Mouse (Mus musculus): ENCODE measurements at regions not wholly inside any gene's neighbourhood (a gene's known extent, or its start where the extent isn't known, plus 50 kb on each side); places are given as distances from the start of the nearest gene placed in this dataset.
"Not testable (repeated sequence)": the region's sequence is repeated elsewhere in the genome, so short reads cannot be mapped to it uniquely, and the experiment has no call there.

DNA sequence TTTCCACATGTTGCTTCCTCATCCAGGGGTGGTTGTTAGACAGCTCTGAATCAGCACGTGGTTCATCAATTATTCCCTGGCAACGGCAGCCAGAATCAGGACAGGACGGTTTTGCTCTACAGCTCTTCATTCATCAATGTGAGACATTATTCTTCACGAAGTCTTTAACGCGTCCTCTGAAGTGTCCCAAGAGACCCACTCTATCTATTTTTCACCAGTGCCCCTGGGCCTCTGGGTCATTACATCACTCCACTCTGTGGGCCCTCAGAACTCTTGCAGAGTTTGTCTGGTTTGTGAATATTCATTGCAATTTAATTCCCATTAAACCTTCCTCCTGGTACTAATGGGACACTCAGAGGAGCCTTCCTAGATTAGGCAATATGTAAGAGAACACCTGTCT is 206.2 kb upstream of the Daam1 start:
- no peak for DNase-seq (ENCODE audit: low spot score)

GRCm38 (mm10) chr12:71625115-71625514 is 205.8 kb upstream of the Daam1 start:
- DNase-seq (ENCODE audit: low spot score) = no peak

DNA sequence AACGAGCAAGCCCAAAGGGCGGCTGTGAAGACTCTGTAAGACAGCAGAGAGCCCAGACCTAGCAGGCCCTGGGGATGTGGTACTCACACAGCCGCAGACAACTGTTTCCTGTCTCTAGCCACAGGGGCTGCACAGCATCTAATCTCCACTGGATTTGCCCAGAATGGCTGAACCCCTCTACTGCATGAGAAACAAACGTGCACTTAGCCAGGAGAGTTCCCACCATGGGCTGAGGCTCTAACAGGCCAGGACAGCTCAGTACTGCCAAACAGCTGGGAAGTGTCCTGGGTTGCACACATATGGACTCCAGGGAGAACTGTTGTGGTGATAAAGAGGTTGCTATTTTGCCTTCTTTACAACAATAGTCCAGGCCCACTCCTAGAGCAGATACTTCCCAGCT is 204.1 kb upstream of the Daam1 start:
- DNase-seq (ENCODE audit: low spot score) = no peak

DNA sequence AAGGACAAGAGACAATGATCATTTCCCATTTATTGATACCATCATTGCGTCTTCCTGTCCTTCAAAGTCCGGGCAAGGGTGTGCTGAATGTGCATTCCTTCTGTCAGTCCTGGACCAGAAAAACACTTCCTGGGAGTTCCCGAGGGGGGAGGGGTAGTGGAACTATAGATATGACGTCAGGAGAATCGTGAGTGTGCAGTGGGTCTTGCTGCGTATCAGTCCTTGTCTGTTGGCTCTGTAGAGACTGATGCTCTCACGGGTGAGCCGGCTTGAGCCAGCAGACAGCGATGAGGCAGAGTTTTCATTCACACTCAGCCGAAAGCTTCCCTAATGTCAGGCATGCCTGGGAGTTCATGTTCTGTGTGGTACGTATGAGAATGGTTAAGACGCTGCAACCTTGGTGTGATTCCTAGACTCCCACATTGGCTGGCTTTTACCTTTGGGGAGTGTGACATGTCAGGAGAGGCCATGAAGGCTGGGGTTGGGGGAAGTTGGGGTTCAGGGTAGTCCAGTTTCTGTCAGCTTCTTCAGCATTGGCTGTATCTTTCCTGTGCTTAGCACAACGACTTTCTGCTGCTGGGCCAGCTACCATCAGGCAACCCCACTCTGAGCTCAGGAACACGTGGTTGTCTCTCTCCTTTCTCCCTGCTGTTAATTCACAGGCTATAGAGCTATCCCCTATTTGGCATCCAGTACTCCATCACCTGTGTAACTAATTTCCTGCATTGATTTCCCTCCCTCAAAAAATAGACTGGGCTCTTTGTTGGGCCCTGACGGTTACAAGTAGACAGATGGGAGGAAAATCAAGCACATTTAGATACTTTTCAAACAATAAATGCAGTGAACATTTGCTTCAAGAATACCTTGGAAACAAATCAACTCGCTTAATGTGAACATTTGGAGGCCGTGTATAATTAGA is 203.2 kb upstream of the Daam1 start:
- no peak for DNase-seq (ENCODE audit: low spot score)

- no peak for DNase-seq (ENCODE audit: low spot score)
Observed at GRCm38 (mm10) chr12:71628340-71628738, 202.5 kb upstream of the Daam1 start.

DNA sequence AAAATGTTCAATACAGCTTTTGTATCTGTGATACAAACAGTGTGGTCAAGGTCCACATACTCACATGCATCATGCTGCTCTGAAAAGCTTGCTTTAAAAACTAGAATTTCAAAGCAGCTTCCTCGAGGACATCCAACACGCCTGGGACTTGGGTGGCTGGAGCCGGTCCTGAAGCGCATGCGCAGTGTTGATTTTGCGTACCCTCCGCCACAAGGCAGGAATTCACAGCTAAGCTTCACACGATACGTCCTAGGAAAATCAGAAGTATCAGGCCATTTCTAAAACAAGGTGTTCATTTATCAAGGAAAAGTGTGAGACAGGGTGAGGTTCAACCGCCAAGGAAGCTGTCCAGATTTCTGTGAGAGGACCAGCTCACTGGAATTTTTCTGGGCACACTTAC is 202.1 kb upstream of the Daam1 start:
- DNase-seq (ENCODE audit: low spot score) = no peak

DNA sequence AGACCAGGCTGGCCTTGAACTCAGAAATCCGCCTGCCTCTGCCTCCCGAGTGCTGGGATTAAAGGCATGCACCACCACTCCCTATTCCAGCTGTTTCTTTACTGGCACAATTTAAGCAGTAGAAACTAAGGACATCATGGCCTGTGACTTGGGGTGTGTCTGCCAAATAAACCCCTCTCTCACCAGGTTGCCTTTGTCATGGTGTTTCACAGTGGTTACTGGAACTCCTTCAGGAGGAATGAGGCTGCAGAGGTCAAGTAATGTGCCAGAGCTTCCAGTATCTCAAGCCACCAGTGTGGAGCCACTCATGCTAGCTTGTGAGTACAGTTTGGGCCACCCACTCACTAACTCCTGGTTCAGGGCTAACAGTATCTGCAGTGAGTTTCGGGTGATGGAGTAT is 200.5 kb upstream of the Daam1 start:
- DNase-seq (ENCODE audit: low spot score) = no peak

DNA sequence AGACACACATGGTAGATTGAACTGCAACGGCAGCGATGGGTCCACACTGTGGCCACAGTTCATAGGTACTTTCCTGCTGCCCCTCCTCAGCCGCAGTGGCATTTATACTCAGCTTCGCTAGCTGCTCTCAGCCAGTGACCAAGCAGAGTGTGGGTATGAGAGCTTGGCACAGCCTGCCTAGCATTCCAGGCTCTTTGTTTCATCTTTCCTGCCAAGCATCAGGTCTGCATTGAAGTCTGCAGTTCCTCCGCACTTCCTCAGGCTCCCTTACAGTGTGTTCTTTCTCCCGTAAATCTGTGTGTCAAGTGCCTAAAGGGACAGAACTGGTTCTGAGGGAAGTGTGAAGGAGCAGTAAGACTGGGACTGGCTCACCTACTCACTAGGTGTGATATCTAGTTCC is 194.6 kb upstream of the Daam1 start:
- DNase-seq (ENCODE audit: low spot score) = no peak

DNA sequence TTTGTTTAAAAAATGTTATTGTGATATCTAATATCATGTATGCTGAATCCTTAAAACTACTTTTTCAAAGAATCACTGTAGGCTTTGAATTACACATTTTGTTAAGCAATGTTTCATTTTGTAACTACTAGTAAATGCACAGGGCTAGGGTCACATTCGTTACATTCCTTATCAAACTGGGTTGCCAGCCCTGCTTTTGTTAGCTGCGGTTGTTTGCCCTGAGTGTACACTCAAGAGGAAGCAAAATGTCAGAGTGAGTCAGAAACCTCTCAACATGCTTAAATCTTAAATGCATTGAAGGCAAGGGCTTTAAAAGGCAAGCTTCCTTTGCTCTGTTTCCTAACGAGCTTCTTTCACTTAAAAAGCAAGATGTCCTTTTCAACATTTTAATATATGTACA is 193.6 kb upstream of the Daam1 start:
- DNase-seq (ENCODE audit: low spot score) = no peak

DNA sequence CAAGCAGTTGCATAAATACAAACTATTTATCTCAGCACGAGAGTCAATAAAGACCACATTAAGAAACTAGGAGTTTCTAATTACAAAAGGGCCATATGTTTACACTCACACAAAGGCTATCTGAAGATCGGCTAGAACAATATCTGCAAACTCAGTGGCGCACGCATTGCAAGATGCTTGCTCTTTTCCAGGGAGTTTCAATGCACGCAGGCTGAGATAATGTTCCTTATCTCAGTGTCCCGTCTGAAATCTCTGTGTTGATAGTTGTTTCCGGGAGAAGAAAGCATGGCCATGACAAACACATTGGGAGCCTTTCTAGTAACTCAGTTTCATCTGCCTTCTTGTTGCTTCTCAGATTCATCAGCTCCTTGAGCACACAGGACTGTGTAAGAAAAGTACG is 192.6 kb upstream of the Daam1 start:
- DNase-seq (ENCODE audit: low spot score) = no peak

GRCm38 (mm10) chr12:71640058-71640501 is 190.8 kb upstream of the Daam1 start:
- DNase-seq (ENCODE audit: low spot score) = no peak

- no peak for DNase-seq (ENCODE audit: low spot score)
Observed at GRCm38 (mm10) chr12:71641486-71641885, 189.4 kb upstream of the Daam1 start.

DNA sequence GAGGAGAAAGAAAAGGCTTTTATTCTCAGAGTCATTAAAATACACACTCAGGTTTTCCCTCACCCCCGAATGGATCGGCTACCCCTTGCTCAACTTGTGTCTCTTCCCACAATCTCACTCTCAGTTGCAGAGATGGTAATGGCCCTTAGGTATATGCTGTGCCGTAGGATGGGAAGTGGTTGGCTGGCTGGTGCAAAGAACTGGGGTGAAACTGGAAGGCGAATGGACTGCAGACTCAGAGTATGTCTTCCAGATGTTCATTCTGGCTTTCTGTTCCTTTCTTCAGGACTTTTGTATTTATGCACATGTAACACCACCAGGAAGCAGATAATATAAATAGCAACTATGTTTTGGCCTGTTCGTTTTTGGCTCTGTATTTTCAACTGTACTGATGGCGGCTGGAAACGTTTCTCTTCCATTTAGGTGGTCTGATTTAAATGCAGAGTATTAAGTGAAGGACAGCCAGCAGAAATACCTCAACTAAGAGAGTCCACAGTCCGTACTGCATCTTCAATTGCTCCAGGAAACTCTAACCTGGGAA is 188.0 kb upstream of the Daam1 start:
- DNase-seq (ENCODE audit: low spot score) = no peak

GRCm38 (mm10) chr12:71651251-71651650 is 179.6 kb upstream of the Daam1 start:
- DNase-seq (ENCODE audit: low spot score) = no peak

- no peak for DNase-seq (ENCODE audit: low spot score)
Observed at GRCm38 (mm10) chr12:71693346-71694038, 137.4 kb upstream of the Daam1 start.

- DNase-seq (ENCODE audit: low spot score) = no peak
Observed at GRCm38 (mm10) chr12:71701753-71702152, 129.1 kb upstream of the Daam1 start.

DNA sequence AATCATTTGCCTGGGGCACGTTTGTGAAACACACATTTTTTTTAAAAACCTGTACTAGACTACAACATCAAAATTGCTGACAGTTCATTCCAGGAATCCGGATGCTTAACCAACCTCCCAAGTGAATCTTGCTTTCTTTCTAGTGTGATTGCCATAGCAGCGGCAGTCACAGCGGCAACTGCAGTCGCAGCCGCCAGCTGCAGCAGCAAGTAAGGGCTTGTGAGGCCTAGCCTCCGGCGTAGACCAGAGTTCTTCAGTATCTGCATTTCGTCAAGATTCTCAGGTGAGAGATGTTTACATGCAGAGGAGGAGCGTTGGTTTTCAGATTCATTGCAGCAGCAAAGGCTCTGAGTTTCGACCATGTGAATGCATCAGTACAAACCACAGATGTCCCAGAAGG is 128.7 kb upstream of the Daam1 start:
- no peak for DNase-seq (ENCODE audit: low spot score)

DNA sequence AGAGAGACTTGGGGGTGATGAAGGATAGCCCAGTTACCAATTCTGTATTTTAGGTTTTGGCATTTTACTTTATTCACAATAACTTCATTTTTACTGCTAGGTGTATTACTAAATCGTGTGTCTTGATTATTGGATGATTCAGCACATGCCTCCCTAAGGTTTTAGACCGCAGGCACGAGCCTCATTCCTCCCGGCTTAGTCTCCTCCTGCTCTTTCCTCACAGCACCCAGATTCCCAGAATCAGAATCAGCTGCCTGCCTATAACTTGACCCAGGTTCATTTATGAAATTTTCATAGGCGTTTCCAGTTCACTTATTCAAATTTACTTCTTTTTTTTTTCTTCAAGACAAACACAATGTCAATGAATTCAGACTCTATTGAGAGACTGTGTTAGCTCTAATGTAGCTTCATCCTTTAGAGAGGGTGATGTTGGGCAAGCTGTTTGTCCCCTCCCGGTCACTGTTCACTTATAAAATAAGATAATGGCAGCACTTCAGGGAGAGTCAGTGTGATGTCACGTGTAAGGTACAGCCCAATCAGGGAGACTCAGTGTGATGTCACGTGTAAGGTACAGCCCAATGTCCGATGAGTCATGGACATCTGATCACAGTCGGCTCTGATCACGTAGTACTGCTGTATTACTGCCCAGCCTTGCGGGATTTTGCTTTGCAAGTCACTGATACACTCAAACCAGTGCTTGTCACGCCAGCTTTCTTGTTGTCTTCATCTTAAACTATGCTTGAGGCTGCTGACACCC is 127.6 kb upstream of the Daam1 start:
- DNase-seq (ENCODE audit: low spot score) = no peak

- DNase-seq (ENCODE audit: low spot score) = no peak
Observed at GRCm38 (mm10) chr12:71704431-71704830, 126.4 kb upstream of the Daam1 start.

GRCm38 (mm10) chr12:71707727-71708369 is 123.0 kb upstream of the Daam1 start:
- DNase-seq (ENCODE audit: low spot score) = peak; percentile 55

- no peak for DNase-seq (ENCODE audit: low spot score)
Observed at GRCm38 (mm10) chr12:71714606-71715005, 116.3 kb upstream of the Daam1 start.

- DNase-seq (ENCODE audit: low spot score) = not testable (repeated sequence)
Observed at GRCm38 (mm10) chr12:71718412-71718811, 112.5 kb upstream of the Daam1 start.

Measured in ovary, postnatal 10 days (tissue).